Mouse (Mus musculus) liver, embryonic 14.5 days (tissue): ENCODE data around the gene Apbb2. TPM values are rescaled to one million over a fixed set of nuclear protein-coding genes. Genes with fewer than 3 reads are reported as not detected.

Experiments
- ATAC-seq: fragments of 200-750 bp; cut with Nextera tagmentation; 2 replicates; pipeline ENCODE4 v1.8.0; 2017; ENCODE audit warnings: moderate number of reproducible peaks, mild to moderate bottlenecking, moderate library complexity; ENCODE audit not compliant: insufficient read depth
- DNase-seq, 3 experiments: peaks; one replicate each; pipeline ENCODE4 v3.0.0-alpha.2; 2012 to 2013; ENCODE audit warnings: low read depth in 3 of 3, low spot score in 3 of 3
- H3K27ac ChIP-seq: fragments of 300-500 bp; sonication (generic); 2 replicates; pipeline ENCODE4 v1.5.1; 2014; ENCODE audit warnings: moderate library complexity, mild to moderate bottlenecking, control low read depth, inconsistent platforms
- H3K27me3 ChIP-seq: fragments of 300-500 bp; sonication (generic); 2 replicates; pipeline ENCODE4 v1.6.1; 2014; ENCODE audit warnings: mild to moderate bottlenecking, low read length, moderate library complexity; ENCODE audit not compliant: control insufficient read depth, insufficient read depth
- H3K36me3 ChIP-seq: fragments of 300-500 bp; sonication (generic); replicated peaks from 2 replicates; pipeline ENCODE4 v1.6.1; 2014; ENCODE audit warnings: low read depth; ENCODE audit not compliant: control insufficient read depth, insufficient read depth
- H3K4me1 ChIP-seq, 2 experiments: fragments of 200-500 bp in 1 of 2; fragments of 300-500 bp in 1 of 2; sonication (generic) in 1 of 2; replicated peaks; 2 replicates each; pipeline ENCODE4 v1.6.1; 2012 to 2014; ENCODE audit warnings: antibody characterized with exemption in 1 of 2, inconsistent platforms in 1 of 2, low read length in 1 of 2; ENCODE audit not compliant: control insufficient read depth in 2 of 2, insufficient read depth in 2 of 2
- H3K4me2 ChIP-seq: fragments of 300-500 bp; sonication (generic); 2 replicates; pipeline ENCODE4 v1.6.1; 2014; ENCODE audit warnings: low read depth, mild to moderate bottlenecking, control low read depth, moderate library complexity
- H3K4me3 ChIP-seq, 2 experiments: fragments of 200-500 bp in 1 of 2; fragments of 300-500 bp in 1 of 2; sonication (generic) in 1 of 2; 2 replicates each; pipeline ENCODE4 v1.5.1; 2012 to 2014; ENCODE audit warnings: low read depth in 2 of 2, low read length in 2 of 2, mild to moderate bottlenecking in 2 of 2, control low read depth in 1 of 2, inconsistent platforms in 1 of 2, moderate library complexity in 1 of 2; ENCODE audit not compliant: insufficient read depth in 1 of 2
- H3K9ac ChIP-seq: fragments of 300-500 bp; sonication (generic); replicated peaks from 2 replicates; pipeline ENCODE4 v1.6.1; 2014; ENCODE audit warnings: mild to moderate bottlenecking, control low read depth, moderate library complexity
- H3K9me3 ChIP-seq: fragments of 300-500 bp; sonication (generic); 2 replicates; pipeline ENCODE4 v1.6.1; 2016; ENCODE audit warnings: low read length, mixed read lengths; ENCODE audit not compliant: control insufficient read depth
- CTCF ChIP-seq: IDR thresholded peaks from 2 replicates; pipeline ENCODE4 v1.5.1; 2016; ENCODE audit warnings: antibody characterized with exemption, low read depth, control low read depth
- EP300 ChIP-seq: IDR thresholded peaks from 2 replicates; pipeline ENCODE4 v1.6.1; 2016; ENCODE audit warnings: antibody characterized with exemption, low read depth
- WGBS: fragments of 180-500 bp; shearing (Covaris S2); extraction: QIAGEN DNeasy Blood & Tissue Kit; methylation state at CpG from one replicate; pipeline ENCODE4 v1.1.7; 2014; ENCODE audit not compliant: insufficient replicate concordance; 5-methylcytosine and 5-hydroxymethylcytosine counted together
- polyA plus RNA-seq, 2 experiments: library from polyadenylated mRNA; depleted of rRNA in 1 of 2; stranded (reverse) in 1 of 2; unstranded in 1 of 2; fragments of >200 nt; fragmentation: Nextera tagmentation in 1 of 2; extraction: Ambion mirVana in 1 of 2; gene quantifications; 2 replicates each; pipeline versions ENCODE4 v1.2.1 to v1.2.3; 2012 to 2014

Gene Apbb2
- polyA plus RNA-seq, 2 experiments, result 0.92 to 2.8 TPM

DNA sequence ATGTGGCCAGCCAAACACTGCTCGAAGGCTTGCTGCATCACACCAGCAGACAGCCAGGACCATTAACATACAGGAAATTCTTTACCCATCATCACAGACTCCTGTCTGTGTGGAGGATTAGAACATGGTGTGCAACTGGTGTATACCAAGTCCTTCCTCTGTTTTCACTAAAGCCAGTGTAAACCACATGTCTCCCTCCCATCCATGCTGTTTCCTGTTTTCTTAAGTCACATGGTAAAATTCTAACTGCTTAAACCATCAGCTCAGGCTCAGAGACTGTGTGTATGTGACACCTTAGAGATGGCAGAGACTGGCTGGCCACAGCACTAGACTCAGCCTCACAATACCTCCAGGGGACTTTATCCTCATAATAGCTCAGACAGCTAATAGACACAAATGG is 236.5 kb downstream of the Apbb2 start:
- no peak for TF ChIP-seq CTCF
- no peak for TF ChIP-seq EP300
- H3K4me2 ChIP-seq, result no peak overlapping the region
- H3K27ac ChIP-seq, result no peak overlapping the region
- ATAC-seq (no peak), DNase-seq (no peak)
- H3K27me3 ChIP-seq, result no peaks in the 10 kb centered on the region
- no peak overlapping the region for H3K4me3 ChIP-seq
- no peak overlapping the region for H3K9ac ChIP-seq
- H3K36me3 ChIP-seq, result no peaks in the 10 kb centered on the region
- H3K9me3 ChIP-seq, result no peaks in the 10 kb centered on the region
- no peaks in the 10 kb centered on the region for H3K4me1 ChIP-seq
- WGBS, result 38% methylated on average over 1 of the region's 1 CpGs

DNA sequence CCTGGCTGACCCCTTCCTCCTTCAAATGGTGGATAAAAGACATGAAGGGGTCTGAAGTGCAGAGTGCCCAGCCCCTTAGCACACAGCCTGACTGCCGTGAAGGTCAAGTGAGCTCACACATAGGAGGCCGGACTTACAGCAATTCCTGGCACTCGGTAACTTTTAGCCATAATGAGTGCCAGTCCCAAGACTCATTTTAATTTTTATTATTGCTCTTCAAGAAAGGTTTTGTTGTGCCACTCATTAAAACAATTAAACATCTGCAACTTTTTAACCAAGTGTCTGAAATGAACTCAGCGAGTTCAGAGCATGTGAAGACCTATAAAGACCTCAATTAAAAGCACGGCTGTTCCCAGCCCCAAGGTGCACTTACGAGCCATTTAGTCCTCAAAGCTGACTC is 239.6 kb downstream of the Apbb2 start:
- Histone ChIP-seq H3K4me2 (no peak overlapping the region), H3K36me3 (no peaks in the 10 kb centered on the region), H3K9ac (no peak overlapping the region), H3K27ac (no peak overlapping the region), H3K4me3 (no peak overlapping the region), H3K4me1 (no peaks in the 10 kb centered on the region), H3K27me3 (no peaks in the 10 kb centered on the region), H3K9me3 (no peaks in the 10 kb centered on the region)
- DNase-seq, result no peak
- 82% methylated on average over 6 of the region's 6 CpGs for WGBS
- TF ChIP-seq EP300, result no peak
- TF ChIP-seq CTCF, result no peak
- no peak for ATAC-seq

DNA sequence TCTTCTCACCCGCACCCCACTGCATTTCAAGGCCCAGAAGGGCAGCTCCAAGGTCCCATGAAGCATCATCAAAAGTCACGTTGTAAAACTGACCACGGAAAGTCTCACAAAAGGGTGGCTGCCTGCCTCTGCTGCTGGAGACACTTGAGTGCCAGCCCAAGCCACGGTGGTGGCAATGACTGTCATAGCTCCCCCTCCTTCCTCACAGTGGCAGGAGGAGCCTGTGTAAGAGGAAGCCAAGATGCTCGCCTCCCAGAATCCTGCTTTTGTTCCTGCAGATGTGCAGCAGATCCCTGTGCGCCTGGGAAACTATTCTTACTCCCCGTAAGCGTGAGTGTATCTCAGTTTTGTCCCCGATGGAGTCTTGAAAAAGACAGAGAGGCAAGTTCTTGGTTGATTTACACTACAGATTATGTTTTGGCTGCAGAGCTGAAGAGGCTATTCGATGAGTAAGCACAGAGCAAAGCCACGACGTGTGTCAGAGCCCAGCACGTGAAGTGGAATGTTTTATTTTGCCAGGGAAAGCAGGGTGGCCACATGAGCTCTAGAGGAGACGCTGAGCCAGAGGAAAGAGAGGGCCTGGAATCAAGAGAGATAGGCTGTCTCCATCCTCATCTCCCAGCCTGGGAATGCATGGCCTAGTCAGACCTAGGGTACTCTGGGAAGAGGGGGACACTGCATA is 241.9 kb downstream of the Apbb2 start:
- ATAC-seq, result no peak
- Histone ChIP-seq H3K4me3 (no peak overlapping the region), H3K9me3 (no peaks in the 10 kb centered on the region), H3K36me3 (no peaks in the 10 kb centered on the region), H3K27ac (no peak overlapping the region), H3K9ac (no peak overlapping the region), H3K27me3 (no peaks in the 10 kb centered on the region), H3K4me2 (no peak overlapping the region), H3K4me1 (no peaks in the 10 kb centered on the region)
- TF ChIP-seq EP300 (no peak), CTCF (no peak)
- DNase-seq, result no peak
- 55% methylated on average over 14 of the region's 14 CpGs for WGBS

GRCm38 (mm10) chr5:66374413-66374812 is 244.2 kb downstream of the Apbb2 start:
- TF ChIP-seq CTCF (no peak), EP300 (no peak)
- H3K9ac ChIP-seq, result no peak overlapping the region
- no peaks in the 10 kb centered on the region for H3K36me3 ChIP-seq
- H3K27me3 ChIP-seq, result no peaks in the 10 kb centered on the region
- H3K27ac ChIP-seq, result no peak overlapping the region
- WGBS, result 86% methylated on average over 4 of the region's 4 CpGs
- H3K4me2 ChIP-seq, result no peak overlapping the region
- DNase-seq (no peak), ATAC-seq (no peak)
- H3K4me1 ChIP-seq, result no peaks in the 10 kb centered on the region
- H3K4me3 ChIP-seq, result no peak overlapping the region
- no peaks in the 10 kb centered on the region for H3K9me3 ChIP-seq

- ATAC-seq (no peak), DNase-seq (no peak)
- Histone ChIP-seq H3K27me3 (no peaks in the 10 kb centered on the region), H3K4me2 (no peak overlapping the region), H3K4me3 (no peak overlapping the region), H3K4me1 (no peaks in the 10 kb centered on the region), H3K36me3 (no peaks in the 10 kb centered on the region), H3K9ac (no peak overlapping the region), H3K9me3 (no peaks in the 10 kb centered on the region), H3K27ac (no peak overlapping the region)
- WGBS, result 65% methylated on average over 13 of the region's 13 CpGs
- no peak for TF ChIP-seq CTCF
- TF ChIP-seq EP300, result no peak
Observed at GRCm38 (mm10) chr5:66373515-66374164, 244.9 kb downstream of the Apbb2 start.
